ENCODE assay signal across 25 mouse cellular contexts in the genomic region with DNA sequence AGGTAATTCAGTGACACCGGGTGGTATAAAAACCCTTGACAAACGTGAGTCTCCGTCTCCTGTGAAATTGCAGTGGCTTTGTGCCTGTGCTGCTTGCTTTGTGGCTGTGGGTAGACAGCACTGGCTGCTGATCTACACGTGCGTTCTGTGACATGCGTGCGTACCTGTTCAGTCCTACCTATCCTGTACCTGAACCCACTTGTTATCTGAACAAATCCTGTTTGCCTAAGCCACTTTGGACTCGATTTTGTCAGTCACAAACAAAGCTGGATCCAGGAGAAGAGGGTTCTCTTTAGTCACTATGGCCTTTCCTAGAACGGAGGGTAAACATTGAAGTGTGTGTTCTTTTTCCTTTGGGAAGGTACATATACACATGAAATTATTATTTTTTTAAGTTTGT. TPM values are rescaled to one million over a fixed set of nuclear protein-coding genes. Genes with fewer than 3 reads are reported as not detected.
DNase-seq lines count a peak whose midpoint lies in the region; ATAC-seq and TF ChIP-seq lines count a peak whose summit lies in the region.
"Had no signal": no experiment of that assay in that cellular context is flagged by ENCODE, and none has a peak within 500 bp of the region (broad histone marks: within the 10 kb centered on the region; RNA-seq: fewer than 3 reads in every experiment).

No protein-coding gene starts in this region.

- H3K4me3 ChIP-seq in heart, adult 2 months, result no peak overlapping the region
- H3K4me3 ChIP-seq in liver, embryonic 15.5 days (replicated peaks), result no peak overlapping the region
- no peak overlapping the region for H3K4me3 ChIP-seq in liver, embryonic 11.5 days (ENCODE audit: low read depth, low read length)
- H3K4me3 ChIP-seq in midbrain, embryonic 11.5 days (ENCODE audit: low read depth, low read length), result no peak overlapping the region
- H3K4me3 ChIP-seq in midbrain, embryonic 10.5 days, result no peak overlapping the region
- no peak overlapping the region for H3K4me3 ChIP-seq in liver, postnatal 0 days (ENCODE audit: low read depth, low read length)
- no peak overlapping the region for H3K4me3 ChIP-seq in layer of hippocampus, adult 2 months
- H3K4me3 ChIP-seq: embryonic facial prominence, embryonic 10.5 days; embryonic facial prominence, embryonic 12.5 days; forebrain, embryonic 13.5 days; forebrain, embryonic 15.5 days had no signal

- H3K4me1 ChIP-seq in heart, adult 2 months (ENCODE audit: control insufficient read depth, insufficient read depth, low read length), result peaks cover 1% of the 10 kb centered on the region; the same call in 1 of the 2 replicates
- 0 out of 2 replicates have a peak, but pooled peaks cover 3% of the 10 kb centered on the region for H3K4me1 ChIP-seq in liver, embryonic 15.5 days (replicated peaks)
- no peaks in the 10 kb centered on the region for H3K4me1 ChIP-seq in liver, embryonic 11.5 days (replicated peaks; ENCODE audit: control insufficient read depth, insufficient read depth, low read length)
- H3K4me1 ChIP-seq in midbrain, embryonic 11.5 days (ENCODE audit: control insufficient read depth, insufficient read depth, low read length), result no peaks in the 10 kb centered on the region
- no peaks in the 10 kb centered on the region for H3K4me1 ChIP-seq in midbrain, embryonic 10.5 days
- H3K4me1 ChIP-seq in liver, postnatal 0 days (ENCODE audit: insufficient read depth), result no peaks in the 10 kb centered on the region
- H3K4me1 ChIP-seq: embryonic facial prominence, embryonic 12.5 days; forebrain, embryonic 13.5 days; forebrain, embryonic 15.5 days had no signal

- no peaks in the 10 kb centered on the region for H3K79me2 ChIP-seq in heart, adult 2 months (replicated peaks; ENCODE audit: control insufficient read depth, insufficient read depth, low read length)

- no peak for TF ChIP-seq POLR2A in heart, adult 2 months (IDR thresholded peaks at IDR 0.05; ENCODE audit: insufficient read depth, low read depth, low read length)

- TF ChIP-seq EP300 in heart, adult 2 months (IDR thresholded peaks at IDR 0.05; ENCODE audit: insufficient read depth, low read depth, low read length), result no peak
- TF ChIP-seq EP300 in liver, postnatal 0 days (IDR thresholded peaks at IDR 0.05; ENCODE audit: low read depth), result no peak

- H3K36me3 ChIP-seq in heart, adult 2 months (ENCODE audit: control insufficient read depth, insufficient read depth, low read length), result no peaks in the 10 kb centered on the region
- H3K36me3 ChIP-seq in liver, embryonic 15.5 days (replicated peaks), result no peaks in the 10 kb centered on the region
- no peaks in the 10 kb centered on the region for H3K36me3 ChIP-seq in liver, embryonic 11.5 days (ENCODE audit: control insufficient read depth, insufficient read depth, low read length)
- H3K36me3 ChIP-seq in midbrain, embryonic 11.5 days (ENCODE audit: control insufficient read depth, insufficient read depth, low read length), result no peaks in the 10 kb centered on the region
- no peaks in the 10 kb centered on the region for H3K36me3 ChIP-seq in midbrain, embryonic 10.5 days
- no peaks in the 10 kb centered on the region for H3K36me3 ChIP-seq in liver, postnatal 0 days (replicated peaks; ENCODE audit: insufficient read depth, low read length)
- H3K36me3 ChIP-seq: embryonic facial prominence, embryonic 10.5 days; embryonic facial prominence, embryonic 12.5 days; forebrain, embryonic 15.5 days had no signal

- no peaks in the 10 kb centered on the region for H3K9me3 ChIP-seq in liver, embryonic 15.5 days (replicated peaks)
- H3K9me3 ChIP-seq in liver, embryonic 11.5 days (ENCODE audit: control insufficient read depth, low read length), result no peaks in the 10 kb centered on the region
- no peaks in the 10 kb centered on the region for H3K9me3 ChIP-seq in midbrain, embryonic 11.5 days (ENCODE audit: control insufficient read depth, low read length)
- no peaks in the 10 kb centered on the region for H3K9me3 ChIP-seq in midbrain, embryonic 10.5 days (replicated peaks)
- H3K9me3 ChIP-seq in liver, postnatal 0 days (ENCODE audit: low read length), result no peaks in the 10 kb centered on the region
- H3K9me3 ChIP-seq: embryonic facial prominence, embryonic 10.5 days; embryonic facial prominence, embryonic 12.5 days; forebrain, embryonic 13.5 days; forebrain, embryonic 15.5 days had no signal

- H3K27me3 ChIP-seq in heart, adult 2 months (ENCODE audit: control insufficient read depth, insufficient read depth, low read length), result no peaks in the 10 kb centered on the region
- no peaks in the 10 kb centered on the region for H3K27me3 ChIP-seq in liver, embryonic 15.5 days
- no peaks in the 10 kb centered on the region for H3K27me3 ChIP-seq in liver, embryonic 11.5 days (replicated peaks; ENCODE audit: control insufficient read depth, insufficient read depth, low read length)
- no peaks in the 10 kb centered on the region for H3K27me3 ChIP-seq in midbrain, embryonic 11.5 days (ENCODE audit: control insufficient read depth, insufficient read depth, low read length)
- H3K27me3 ChIP-seq in midbrain, embryonic 10.5 days (ENCODE audit: low read depth, poor library complexity, severe bottlenecking), result no peaks in the 10 kb centered on the region
- no peaks in the 10 kb centered on the region for H3K27me3 ChIP-seq in liver, postnatal 0 days (ENCODE audit: insufficient read depth, low read length)
- H3K27me3 ChIP-seq: embryonic facial prominence, embryonic 12.5 days; forebrain, embryonic 13.5 days; forebrain, embryonic 15.5 days had no signal

- no peak overlapping the region for H3K9ac ChIP-seq in heart, adult 2 months (ENCODE audit: low read depth, low read length)
- H3K9ac ChIP-seq in liver, embryonic 15.5 days, result no peak overlapping the region
- no peak overlapping the region for H3K9ac ChIP-seq in liver, embryonic 11.5 days (ENCODE audit: low read depth, low read length)
- H3K9ac ChIP-seq in midbrain, embryonic 11.5 days (ENCODE audit: low read length), result no peak overlapping the region
- no peak overlapping the region for H3K9ac ChIP-seq in liver, postnatal 0 days (replicated peaks)
- H3K9ac ChIP-seq: embryonic facial prominence, embryonic 12.5 days; forebrain, embryonic 13.5 days; forebrain, embryonic 15.5 days had no signal

- intact Hi-C loops in heart, adult 2 months (cut with DNase I), result loop anchor here (10.0 kb wide), 1 partner anchor 233 kb away; the partner anchor contains the start of gene Rbms2

- H3K27ac ChIP-seq in heart, adult 2 months, result peak overlapping the region; percentile 4
- peak overlapping the region; percentile 48; the same call in 1 of the 2 replicates for H3K27ac ChIP-seq in liver, embryonic 15.5 days (replicated peaks)
- no peak overlapping the region for H3K27ac ChIP-seq in liver, embryonic 11.5 days (ENCODE audit: low read depth, low read length)
- H3K27ac ChIP-seq in midbrain, embryonic 11.5 days (ENCODE audit: low read depth, low read length), result no peak overlapping the region
- H3K27ac ChIP-seq in midbrain, embryonic 10.5 days (replicated peaks), result no peak overlapping the region
- H3K27ac ChIP-seq in liver, postnatal 0 days (ENCODE audit: low read depth), result peak overlapping the region; percentile 90
- no peak overlapping the region for H3K27ac ChIP-seq in layer of hippocampus, adult 2 months
- H3K27ac ChIP-seq: embryonic facial prominence, embryonic 12.5 days; forebrain, embryonic 13.5 days; forebrain, embryonic 15.5 days had no signal

- 86% methylated on average over 9 of the region's 9 CpGs for WGBS in heart, adult 2 months
- whole genome bisulfite sequencing in liver, embryonic 15.5 days (ENCODE audit: insufficient replicate concordance), result 64% methylated on average over 9 of the region's 9 CpGs
- WGBS in liver, embryonic 11.5 days, result 83% methylated on average over 9 of the region's 9 CpGs
- WGBS in midbrain, embryonic 11.5 days, result 88% methylated on average over 9 of the region's 9 CpGs
- 89% methylated on average over 9 of the region's 9 CpGs for WGBS in midbrain, embryonic 10.5 days
- 51% methylated on average over 9 of the region's 9 CpGs for WGBS in liver, postnatal 0 days (ENCODE audit: insufficient replicate concordance)

- DNase-seq in heart, adult 2 months, result no peak
- DNase-seq in heart, postnatal 4 days, result no peak
- DNase-seq in liver, embryonic 11.5 days (ENCODE audit: low spot score), result no peak
- DNase-seq in midbrain, embryonic 11.5 days (ENCODE audit: low spot score, missing footprints), result peak; percentile 74
- no peak for DNase-seq in midbrain, embryonic 10.5 days (ENCODE audit: low spot score)
- DNase-seq in liver, postnatal 0 days, result peak; percentile 45
- no peak for DNase-seq in layer of hippocampus, adult 2 months (ENCODE audit: low spot score in 2 of 2)
- DNase-seq: adrenal gland, adult 2 months; adrenal gland, postnatal 10 days; adrenal gland, postnatal 25 days; cerebellum, adult 11-12 months; cerebellum, adult 2 months; cerebellum, adult 9-10 months; cerebellum, postnatal 10 days; cerebellum, postnatal 25 days had no signal

- no peak for TF ChIP-seq CTCF in heart, adult 2 months (IDR thresholded peaks at IDR 0.05)
- no peak for TF ChIP-seq CTCF in liver, postnatal 0 days (IDR thresholded peaks at IDR 0.05; ENCODE audit: low read depth)
- TF ChIP-seq CTCF in layer of hippocampus, adult 2 months (conservative IDR thresholded peaks at IDR 0.05), result no peak

- ATAC-seq in liver, embryonic 15.5 days (ENCODE audit: insufficient read depth), result peak; percentile 73
- ATAC-seq in liver, embryonic 11.5 days (replicated peaks; ENCODE audit: low FRiP score), result no peak
- ATAC-seq in midbrain, embryonic 11.5 days (ENCODE audit: low FRiP score), result no peak
- ATAC-seq in liver, postnatal 0 days, result peak; percentile 92
- ATAC-seq: forebrain, embryonic 13.5 days; forebrain, embryonic 15.5 days had no signal

- no peak overlapping the region for H3K4me2 ChIP-seq in liver, embryonic 15.5 days
- H3K4me2 ChIP-seq in liver, embryonic 11.5 days, result no peak overlapping the region
- no peak overlapping the region for H3K4me2 ChIP-seq in midbrain, embryonic 11.5 days
- H3K4me2 ChIP-seq in liver, postnatal 0 days (ENCODE audit: low read depth, low read length), result no peak overlapping the region
- H3K4me2 ChIP-seq: embryonic facial prominence, embryonic 12.5 days; forebrain, embryonic 13.5 days; forebrain, embryonic 15.5 days had no signal

RNA-seq across cellular contexts. Expression of gene Sdr9c7, which starts 53.1 kb away (rescaled TPM):
- total RNA-seq in heart, adult 2 months (2021), result not detected
- not detected in 2 replicates for polyA plus RNA-seq in heart, adult 2 months (2012; rRNA removed)
- not detected for total RNA-seq in heart, postnatal 4 days (2021)
- polyA plus RNA-seq in liver, embryonic 15.5 days (2015; fragmentation: Nextera tagmentation; extraction: Ambion mirVana), result not detected in 2 replicates
- polyA plus RNA-seq in liver, embryonic 11.5 days (2014; fragmentation: Nextera tagmentation; extraction: Ambion mirVana), result not detected in 2 replicates
- polyA plus RNA-seq in midbrain, embryonic 11.5 days (2014; fragmentation: Nextera tagmentation; extraction: Ambion mirVana), result not detected in 2 replicates
- not detected in 2 replicates for polyA plus RNA-seq in midbrain, embryonic 10.5 days (2016; fragmentation: Nextera tagmentation; extraction: Ambion mirVana)
- 0.05 TPM in 2 replicates for polyA plus RNA-seq in liver, postnatal 0 days (2015; fragmentation: Nextera tagmentation; extraction: Ambion mirVana)
- under 1 TPM in 1 of 2 experiments, not detected in 1; 0.12 TPM for total RNA-seq in layer of hippocampus, adult 2 months (2021)
- total RNA-seq: MEL had no signal
- polyA plus RNA-seq: brain, embryonic 14.5 days; C2C12; embryonic facial prominence, embryonic 10.5 days; embryonic facial prominence, embryonic 12.5 days; forebrain, embryonic 11.5 days; forebrain, embryonic 13.5 days; forebrain, embryonic 15.5 days had no signal

RNA-seq across cellular contexts. Expression of gene Hsd17b6, which starts 56.0 kb away (rescaled TPM):
- not detected for total RNA-seq in heart, adult 2 months (2021)
- not detected in 2 replicates for polyA plus RNA-seq in heart, adult 2 months (2012; rRNA removed)
- total RNA-seq in heart, postnatal 4 days (2021), result not detected
- 0.09 and 0.13 TPM in 2 replicates for polyA plus RNA-seq in liver, embryonic 15.5 days (2015; fragmentation: Nextera tagmentation; extraction: Ambion mirVana)
- polyA plus RNA-seq in liver, embryonic 11.5 days (2014; fragmentation: Nextera tagmentation; extraction: Ambion mirVana), result not detected in 2 replicates
- not detected in 2 replicates for polyA plus RNA-seq in midbrain, embryonic 11.5 days (2014; fragmentation: Nextera tagmentation; extraction: Ambion mirVana)
- not detected in 2 replicates for polyA plus RNA-seq in midbrain, embryonic 10.5 days (2016; fragmentation: Nextera tagmentation; extraction: Ambion mirVana)
- polyA plus RNA-seq in liver, postnatal 0 days (2015; fragmentation: Nextera tagmentation; extraction: Ambion mirVana), result 29.5 and 32.4 TPM in 2 replicates
- not detected for total RNA-seq in layer of hippocampus, adult 2 months (2021)
- total RNA-seq: adrenal gland, postnatal 25 days; MEL had no signal
- polyA plus RNA-seq: adrenal gland, adult 2 months; brain, embryonic 14.5 days; C2C12; cerebellum, adult 2 months; cortical plate, adult 2 months; embryonic facial prominence, embryonic 10.5 days; embryonic facial prominence, embryonic 12.5 days; forebrain, embryonic 11.5 days; forebrain, embryonic 13.5 days; forebrain, embryonic 15.5 days had no signal

Comparison
In these comparisons a context has a peak if more than half of its experiments do, and no peak if none do; other contexts are left out.
1. DNase-seq: peak in midbrain, embryonic 11.5 days (single experiment) and liver, postnatal 0 days (single experiment); none in heart, adult 2 months (0 of 2), heart, postnatal 4 days (single experiment), liver, embryonic 11.5 days (single experiment), midbrain, embryonic 10.5 days (single experiment) and layer of hippocampus, adult 2 months (0 of 2).
2. H3K27ac ChIP-seq: peak in heart, adult 2 months (single experiment), liver, embryonic 15.5 days (single experiment) and liver, postnatal 0 days (single experiment); none in liver, embryonic 11.5 days (single experiment), midbrain, embryonic 11.5 days (single experiment), midbrain, embryonic 10.5 days (single experiment) and layer of hippocampus, adult 2 months (single experiment).
3. ATAC-seq: peak in liver, embryonic 15.5 days (single experiment) and liver, postnatal 0 days (single experiment); none in liver, embryonic 11.5 days (single experiment) and midbrain, embryonic 11.5 days (single experiment).
4. RNA of gene Hsd17b6, which starts 56.0 kb away (polyA plus RNA-seq): 29.5 to 32.4 TPM in liver, postnatal 0 days; 0.09 to 0.13 TPM in liver, embryonic 15.5 days, not detected in heart, adult 2 months, not detected in liver, embryonic 11.5 days, not detected in midbrain, embryonic 11.5 days and not detected in midbrain, embryonic 10.5 days; every median in the first group is over 10 times any median in the second.